Mouse (Mus musculus) liver, postnatal 0 days (tissue): ENCODE results near the gene Dock4. TPM values are rescaled to one million over a fixed set of nuclear protein-coding genes. Genes with fewer than 3 reads are reported as not detected.

Experiments
- ATAC-seq: fragments of 200-750 bp; cut with Nextera tagmentation; 2 replicates; pipeline ENCODE4 v1.8.0; 2017; ENCODE audit warnings: mild to moderate bottlenecking, moderate library complexity
- DNase-seq: peaks from one replicate; pipeline ENCODE4 v3.0.0-alpha.2; 2016
- H3K27ac ChIP-seq: fragments of 300-500 bp; sonication (generic); 2 replicates; pipeline ENCODE4 v1.5.1; 2014; ENCODE audit warnings: antibody characterized with exemption, moderate library complexity, mild to moderate bottlenecking, low read depth
- H3K27me3 ChIP-seq: fragments of 300-500 bp; sonication (generic); 2 replicates; pipeline ENCODE4 v1.6.1; 2014; ENCODE audit warnings: low read length, control low read depth, mixed read lengths; ENCODE audit not compliant: insufficient read depth
- H3K36me3 ChIP-seq: fragments of 300-500 bp; sonication (generic); replicated peaks from 2 replicates; pipeline ENCODE4 v1.6.1; 2014; ENCODE audit warnings: mild to moderate bottlenecking, control low read depth, low read length, moderate library complexity, mixed read lengths; ENCODE audit not compliant: insufficient read depth
- H3K4me1 ChIP-seq: fragments of 300-500 bp; sonication (generic); 2 replicates; pipeline ENCODE4 v1.6.1; 2014; ENCODE audit warnings: antibody characterized with exemption, mild to moderate bottlenecking, control low read depth; ENCODE audit not compliant: insufficient read depth
- H3K4me2 ChIP-seq: fragments of 300-500 bp; sonication (generic); 2 replicates; pipeline ENCODE4 v1.6.1; 2014; ENCODE audit warnings: low read depth, mild to moderate bottlenecking, low read length, moderate library complexity, mixed read lengths
- H3K4me3 ChIP-seq: fragments of 300-500 bp; sonication (generic); 2 replicates; pipeline ENCODE4 v1.5.1; 2014; ENCODE audit warnings: low read depth, low read length
- H3K9ac ChIP-seq: fragments of 300-500 bp; sonication (generic); replicated peaks from 2 replicates; pipeline ENCODE4 v1.6.1; 2014; ENCODE audit warnings: mild to moderate bottlenecking, moderate library complexity
- H3K9me3 ChIP-seq: fragments of 300-500 bp; sonication (generic); 2 replicates; pipeline ENCODE4 v1.6.1; 2016; ENCODE audit warnings: mild to moderate bottlenecking, control low read depth, low read length, mixed read lengths
- CTCF ChIP-seq: sonication (generic); IDR thresholded peaks from 2 replicates; pipeline ENCODE4 v1.5.1; 2016; ENCODE audit warnings: antibody characterized with exemption, low read depth
- EP300 ChIP-seq: IDR thresholded peaks from 2 replicates; pipeline ENCODE4 v1.6.1; 2016; ENCODE audit warnings: antibody characterized with exemption, low read depth, mild to moderate bottlenecking
- WGBS: fragments of 180-500 bp; shearing (Covaris S2); extraction: QIAGEN DNeasy Blood & Tissue Kit; methylation state at CpG from one replicate; pipeline ENCODE4 v1.1.7; 2014; ENCODE audit not compliant: insufficient replicate concordance; 5-methylcytosine and 5-hydroxymethylcytosine counted together
- polyA plus RNA-seq: library from polyadenylated mRNA; unstranded; fragments of >200 nt; fragmentation: Nextera tagmentation; extraction: Ambion mirVana; gene quantifications from 2 replicates; pipeline ENCODE4 v1.2.1, GENCODE M21; 2015

Dock4 gene
- polyA plus RNA-seq, 1 experiment from 2014 or later, result 1.3 TPM

GRCm38 (mm10) chr12:40791221-40791620 is 345.5 kb downstream of the Dock4 start:
- Histone ChIP-seq H3K27me3 (no peaks in the 10 kb centered on the region), H3K9me3 (no peaks in the 10 kb centered on the region), H3K4me3 (no peak overlapping the region), H3K36me3 (no peaks in the 10 kb centered on the region), H3K9ac (no peak overlapping the region), H3K4me2 (no peak overlapping the region), H3K27ac (no peak overlapping the region), H3K4me1 (no peaks in the 10 kb centered on the region)
- 70% methylated on average over 5 of the region's 5 CpGs for WGBS
- TF ChIP-seq EP300 (no peak), CTCF (no peak)
- no peak for DNase-seq
- no peak for ATAC-seq

- no peak for DNase-seq
- no peak overlapping the region for H3K4me2 ChIP-seq
- H3K4me1 ChIP-seq, result peaks cover 2% of the 10 kb centered on the region; the same call in 1 of the 2 replicates
- TF ChIP-seq CTCF, result no peak
- no peak for TF ChIP-seq EP300
- no peaks in the 10 kb centered on the region for H3K27me3 ChIP-seq
- H3K9me3 ChIP-seq, result no peaks in the 10 kb centered on the region
- H3K9ac ChIP-seq, result no peak overlapping the region
- H3K4me3 ChIP-seq, result no peak overlapping the region
- ATAC-seq, result no peak
- no peak overlapping the region for H3K27ac ChIP-seq
- no peaks in the 10 kb centered on the region for H3K36me3 ChIP-seq
- WGBS, result 65% methylated on average over 10 of the region's 10 CpGs
Measured at GRCm38 (mm10) chr12:40792184-40792650, 346.5 kb downstream of the Dock4 start.

GRCm38 (mm10) chr12:40794066-40794465 is 348.3 kb downstream of the Dock4 start:
- 82% methylated on average over 11 of the region's 11 CpGs for whole genome bisulfite sequencing
- no peak for TF ChIP-seq CTCF
- no peak for TF ChIP-seq EP300

GRCm38 (mm10) chr12:40794756-40795155 is 349.0 kb downstream of the Dock4 start:
- Histone ChIP-seq H3K4me1 (peaks cover 5% of the 10 kb centered on the region; the same call in 1 of the 2 replicates), H3K36me3 (no peaks in the 10 kb centered on the region), H3K9ac (no peak overlapping the region), H3K27me3 (no peaks in the 10 kb centered on the region), H3K9me3 (no peaks in the 10 kb centered on the region), H3K4me3 (no peak overlapping the region), H3K4me2 (no peak overlapping the region), H3K27ac (no peak overlapping the region)
- TF ChIP-seq EP300 (no peak), CTCF (no peak)
- WGBS, result 77% methylated on average over 3 of the region's 3 CpGs
- ATAC-seq (no peak), DNase-seq (no peak)

More at GRCm38 (mm10) chr12:40794066-40794465, 348.3 kb downstream of the Dock4 start:
- H3K4me2 ChIP-seq, result no peak overlapping the region
- no peak overlapping the region for H3K9ac ChIP-seq
- ATAC-seq (no peak), DNase-seq (no peak)
- no peaks in the 10 kb centered on the region for H3K27me3 ChIP-seq
- no peaks in the 10 kb centered on the region for H3K36me3 ChIP-seq
- H3K27ac ChIP-seq, result no peak overlapping the region
- H3K4me1 ChIP-seq, result peaks cover 5% of the 10 kb centered on the region; the same call in 1 of the 2 replicates
- no peak overlapping the region for H3K4me3 ChIP-seq
- no peaks in the 10 kb centered on the region for H3K9me3 ChIP-seq

GRCm38 (mm10) chr12:40795768-40796167 is 350.0 kb downstream of the Dock4 start:
- Histone ChIP-seq H3K9me3 (no peaks in the 10 kb centered on the region), H3K4me1 (peaks cover 5% of the 10 kb centered on the region; the same call in 1 of the 2 replicates), H3K9ac (no peak overlapping the region), H3K27me3 (no peaks in the 10 kb centered on the region), H3K4me3 (no peak overlapping the region), H3K4me2 (no peak overlapping the region), H3K36me3 (no peaks in the 10 kb centered on the region), H3K27ac (no peak overlapping the region)
- no peak for ATAC-seq
- 44% methylated on average over 2 of the region's 2 CpGs for WGBS
- DNase-seq, result no peak
- TF ChIP-seq CTCF, result no peak
- no peak for TF ChIP-seq EP300

GRCm38 (mm10) chr12:40796813-40797491 is 351.2 kb downstream of the Dock4 start:
- Histone ChIP-seq H3K4me1 (peaks cover 5% of the 10 kb centered on the region; the same call in 1 of the 2 replicates), H3K4me3 (no peak overlapping the region), H3K27ac (0 out of 2 replicates have a peak overlapping the region, but pooled peaks have one; percentile 11), H3K27me3 (no peaks in the 10 kb centered on the region), H3K36me3 (no peaks in the 10 kb centered on the region), H3K9ac (no peak overlapping the region), H3K4me2 (peak overlapping the region; percentile 33; the same call in 1 of the 2 replicates), H3K9me3 (no peaks in the 10 kb centered on the region)
- no peak for DNase-seq
- no peak for ATAC-seq
- TF ChIP-seq EP300, result no peak
- TF ChIP-seq CTCF, result no peak
- 16% methylated on average over 14 of the region's 14 CpGs for WGBS
